Mouse (Mus musculus) megakaryocyte, embryonic 14.5 days (primary cell): ENCODE data around the gene Slc25a45.

ENCODE experiments used
- FLI1 ChIP-seq: IDR thresholded peaks from 2 replicates; pipeline ENCODE4 v1.6.1; 2012; ENCODE audit warnings: low read length, inconsistent platforms, mixed read lengths
- GATA1 ChIP-seq: IDR thresholded peaks from 3 replicates; pipeline ENCODE4 v1.6.1; 2012; ENCODE audit warnings: mixed read lengths, low read length, inconsistent platforms, borderline replicate concordance

DNA sequence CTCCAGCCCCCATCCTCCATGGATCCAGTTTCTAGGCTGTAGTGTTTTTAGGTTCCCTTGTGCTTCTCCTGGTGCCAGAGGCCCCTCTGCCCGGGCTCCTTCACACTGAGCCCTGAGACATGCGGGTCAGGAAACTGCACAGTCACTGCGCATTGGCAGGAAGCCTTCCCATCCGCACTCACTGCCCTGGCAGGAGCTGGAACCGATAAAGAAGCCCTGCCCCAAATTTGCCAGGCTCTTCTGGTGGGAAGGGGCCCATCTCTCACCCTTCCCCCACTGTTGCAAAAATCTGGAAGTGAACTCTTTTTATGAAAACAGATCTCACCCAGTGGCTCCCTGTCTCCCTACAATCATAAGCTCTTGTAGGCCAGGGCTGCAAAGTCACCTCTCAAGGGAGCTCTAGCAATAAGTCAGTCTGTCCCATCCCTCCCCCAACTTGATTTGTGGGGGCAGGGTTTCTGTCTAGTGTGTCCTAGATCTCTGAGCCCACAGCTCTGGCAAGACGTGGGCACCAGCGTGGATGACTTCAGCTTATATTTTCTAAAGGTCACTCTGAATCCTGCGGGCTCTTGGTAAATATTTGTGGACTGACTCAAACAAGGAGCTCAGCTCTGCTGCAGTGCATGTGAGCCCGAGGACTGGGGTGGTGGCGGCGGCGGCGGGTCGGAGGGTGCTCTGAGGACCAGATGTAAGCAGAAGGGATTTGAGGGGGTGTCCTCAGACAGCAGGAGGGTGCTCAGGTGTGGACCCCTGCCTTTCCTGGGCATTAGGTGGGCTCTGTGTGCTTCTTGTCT is 29.4 kb upstream of the Slc25a45 start:
- TF ChIP-seq GATA1 = 0 out of 3 replicates have a peak, but pooled peaks have one; percentile 6
- TF ChIP-seq FLI1 = no peak
